Mouse (Mus musculus): ENCODE data around the gene Wnt11.

The Wnt11 gene

GRCm38 (mm10) chr7:98834711-98835321 is at the start of gene Wnt11:
Gene Wnt11, plus strand, starts transcription at chr7:98835112.
- no peak for DNase-seq (ENCODE audit: low spot score)

GRCm38 (mm10) chr7:98786792-98787612 is 47.9 kb upstream of the Wnt11 start:
- no peak for DNase-seq (ENCODE audit: low spot score)

DNA sequence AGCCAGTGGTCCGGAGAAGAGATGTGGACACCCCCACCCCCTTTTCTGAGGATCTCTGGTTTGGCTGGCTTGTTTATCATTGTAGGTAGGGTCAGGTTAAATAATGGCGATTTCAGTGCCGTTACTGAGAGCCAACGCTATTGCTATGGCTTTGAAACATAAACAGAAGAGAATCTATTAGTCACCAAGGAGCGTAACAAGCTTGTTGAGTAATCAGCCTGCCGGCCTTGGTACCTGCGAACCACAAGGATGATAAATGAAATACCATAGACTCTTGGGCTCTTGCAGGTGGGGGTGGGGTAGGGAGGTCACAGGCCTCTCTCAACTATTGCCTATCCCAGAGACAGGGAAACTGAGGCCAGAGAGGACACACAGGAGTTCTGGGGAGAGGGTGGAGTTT is 46.2 kb upstream of the Wnt11 start:
- DNase-seq (ENCODE audit: low spot score), result no peak

- DNase-seq (ENCODE audit: low spot score), result no peak
Measured at GRCm38 (mm10) chr7:98789121-98789520, 45.8 kb upstream of the Wnt11 start.

- DNase-seq (ENCODE audit: low spot score), result no peak
Measured at GRCm38 (mm10) chr7:98791864-98792263, 43.0 kb upstream of the Wnt11 start.

DNA sequence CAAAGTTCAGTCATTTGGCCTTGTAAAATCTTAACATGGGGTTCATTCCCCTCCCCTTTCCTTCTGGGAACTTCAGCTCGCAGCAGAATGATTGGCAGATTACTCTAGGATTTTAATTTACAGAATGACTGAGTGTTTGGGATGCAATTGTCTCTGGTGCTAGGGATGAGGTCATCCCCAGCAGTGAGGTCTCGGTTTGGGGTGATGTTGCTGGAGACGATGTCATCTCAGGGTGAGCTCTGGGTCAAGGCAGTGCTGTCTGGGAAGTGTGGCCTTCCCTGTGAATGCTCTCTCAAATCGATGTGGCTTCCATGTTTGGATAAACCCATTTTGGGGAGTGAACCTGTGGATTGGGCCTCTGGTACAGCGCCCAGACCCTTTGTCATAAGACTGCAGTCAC is 41.1 kb upstream of the Wnt11 start:
- no peak for DNase-seq (ENCODE audit: low spot score)

- DNase-seq (ENCODE audit: low spot score), result no peak
Measured at GRCm38 (mm10) chr7:98794444-98794843, 40.5 kb upstream of the Wnt11 start.

DNA sequence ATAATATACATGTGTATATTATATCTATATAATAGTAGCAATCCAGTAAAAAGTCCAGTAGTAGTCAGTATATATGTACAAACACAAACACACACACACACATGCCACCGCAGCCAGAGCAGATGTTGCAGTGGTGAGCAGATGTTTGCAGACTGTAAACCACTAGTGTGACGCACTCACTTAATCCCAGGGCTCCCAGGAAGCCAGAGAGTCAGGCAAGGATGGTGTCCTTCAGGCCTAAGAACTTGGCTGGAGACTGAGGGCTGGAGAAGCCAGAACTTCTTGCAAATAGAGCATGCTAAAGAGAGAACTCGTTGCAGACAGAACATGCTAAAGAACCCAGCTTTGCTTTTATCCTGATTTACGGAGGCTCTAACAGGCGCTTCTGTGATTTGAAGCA is 39.3 kb upstream of the Wnt11 start:
- DNase-seq (ENCODE audit: low spot score), result no peak

DNA sequence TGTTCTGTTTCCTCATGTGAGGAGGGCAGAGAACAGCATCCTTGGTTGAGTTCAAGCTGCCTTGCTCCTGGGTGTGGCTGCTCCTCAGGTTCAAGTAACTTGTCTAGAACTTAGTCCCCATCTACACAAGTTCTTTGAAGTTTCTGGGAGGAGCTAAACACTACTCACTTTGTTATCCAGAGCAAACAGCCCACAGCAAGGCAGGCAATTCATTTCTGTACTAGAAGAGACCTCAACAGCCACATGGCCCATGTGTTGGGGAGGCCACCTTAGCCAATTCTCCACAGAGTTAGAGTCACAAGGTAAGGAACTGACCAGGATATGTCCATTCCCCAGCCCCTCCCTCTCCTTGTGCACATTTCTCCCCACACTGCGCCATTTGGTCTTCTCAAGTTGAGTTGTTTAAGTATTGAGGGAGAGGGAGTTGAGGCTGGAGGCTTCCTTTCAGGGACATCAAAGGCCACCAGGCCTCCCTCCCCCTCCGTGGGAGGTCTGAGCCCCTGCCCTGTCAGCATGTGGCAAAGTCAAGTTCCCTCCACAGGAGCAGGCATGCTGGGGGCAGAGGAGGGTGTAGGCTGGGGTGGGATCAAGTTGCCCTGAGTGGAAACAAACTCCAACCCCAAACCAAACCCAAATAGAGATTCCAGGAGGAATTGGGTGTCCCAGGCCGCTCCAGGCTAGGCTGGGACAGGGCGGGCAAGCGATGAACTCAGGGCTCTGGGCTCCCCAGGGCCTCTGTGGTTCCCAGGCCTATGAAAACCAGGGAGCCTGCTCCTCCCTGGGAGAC is 37.4 kb upstream of the Wnt11 start:
- no peak for DNase-seq (ENCODE audit: low spot score)

DNA sequence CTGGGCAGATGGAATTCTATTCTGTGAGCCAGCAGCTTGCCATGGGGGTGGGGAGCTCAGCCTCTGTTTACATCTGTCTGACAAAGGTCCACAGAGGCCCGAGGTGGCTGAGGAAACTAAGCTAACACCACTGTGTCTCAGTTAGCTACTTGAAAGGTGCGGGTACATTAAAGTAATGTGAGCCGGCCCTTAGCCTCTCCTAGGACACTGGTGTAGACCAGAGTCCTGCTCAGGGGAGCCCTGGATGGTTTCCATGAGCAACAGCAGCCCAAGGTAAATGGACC is 36.8 kb upstream of the Wnt11 start:
- no peak for DNase-seq (ENCODE audit: low spot score)

DNA sequence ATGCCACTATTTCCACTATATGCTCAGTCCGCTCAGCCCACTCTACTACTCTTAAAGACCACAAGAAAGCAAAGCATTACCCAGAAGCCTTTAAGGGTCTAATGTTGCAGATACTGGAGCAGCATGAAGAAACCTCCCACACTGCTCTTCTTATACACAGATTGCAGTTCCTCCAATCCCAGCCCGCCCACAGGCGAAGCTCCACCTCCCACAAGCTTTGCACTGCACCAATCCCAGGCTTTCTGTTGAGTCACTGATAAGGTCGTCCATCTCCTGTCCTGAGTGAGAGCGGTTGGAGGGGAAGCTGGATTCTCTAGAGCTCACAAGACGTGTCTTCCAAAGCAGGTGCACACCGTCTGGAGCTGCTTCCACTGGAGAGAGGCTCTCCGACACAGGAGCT is 34.5 kb upstream of the Wnt11 start:
- DNase-seq (ENCODE audit: low spot score), result no peak

DNA sequence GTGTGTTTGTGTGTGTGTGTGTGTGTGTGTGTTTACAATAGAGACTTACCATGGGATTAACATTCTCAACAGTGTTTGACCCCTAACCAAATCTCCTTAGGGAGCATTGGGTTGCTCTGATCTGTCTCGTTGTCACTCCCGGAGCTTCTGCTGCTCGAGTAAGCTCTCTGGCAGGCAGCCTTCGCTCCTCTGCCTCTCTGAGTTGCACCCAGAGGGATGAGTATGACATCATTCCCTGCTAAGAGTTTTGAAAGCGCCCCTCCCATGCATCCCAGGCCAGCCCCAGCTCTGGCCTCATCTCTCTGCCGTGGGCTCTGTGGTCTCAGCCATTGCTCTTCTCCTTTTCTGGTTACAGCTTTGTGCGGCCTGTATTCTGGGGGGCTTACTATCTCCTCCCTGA is 33.8 kb upstream of the Wnt11 start:
- no peak for DNase-seq (ENCODE audit: low spot score)

GRCm38 (mm10) chr7:98803181-98803580 is 31.7 kb upstream of the Wnt11 start:
- no peak for DNase-seq (ENCODE audit: low spot score)

GRCm38 (mm10) chr7:98804841-98805772 is 29.8 kb upstream of the Wnt11 start:
- DNase-seq (ENCODE audit: low spot score), result no peak

DNA sequence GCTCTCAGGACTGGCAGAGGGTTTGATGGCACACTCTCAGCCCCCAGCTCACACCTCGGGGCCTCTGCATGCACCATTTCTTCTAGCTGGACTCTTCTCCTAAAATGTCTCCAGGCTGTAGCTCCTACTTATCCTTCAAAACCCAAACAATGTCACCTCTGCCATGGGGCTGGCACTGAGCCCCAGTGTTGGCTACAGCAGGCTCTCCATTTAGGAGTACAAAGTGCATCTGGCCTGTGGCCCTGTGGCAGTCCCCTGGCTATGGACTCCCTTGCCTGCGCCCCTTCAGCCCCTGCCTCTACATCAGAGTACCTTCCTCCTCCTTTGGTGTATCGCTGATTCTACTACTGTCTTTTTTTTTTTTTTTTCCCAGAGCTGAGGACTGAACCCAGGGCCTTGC is 28.0 kb upstream of the Wnt11 start:
- no peak for DNase-seq (ENCODE audit: low spot score)

GRCm38 (mm10) chr7:98809372-98809771 is 25.5 kb upstream of the Wnt11 start:
- DNase-seq (ENCODE audit: low spot score), result no peak

- no peak for DNase-seq (ENCODE audit: low spot score)
Measured at GRCm38 (mm10) chr7:98810619-98811018, 24.3 kb upstream of the Wnt11 start.

GRCm38 (mm10) chr7:98820501-98820900 is 14.4 kb upstream of the Wnt11 start:
- DNase-seq (ENCODE audit: low spot score), result no peak

- no peak for DNase-seq (ENCODE audit: low spot score)
Measured at GRCm38 (mm10) chr7:98822881-98823280, 12.0 kb upstream of the Wnt11 start.

DNA sequence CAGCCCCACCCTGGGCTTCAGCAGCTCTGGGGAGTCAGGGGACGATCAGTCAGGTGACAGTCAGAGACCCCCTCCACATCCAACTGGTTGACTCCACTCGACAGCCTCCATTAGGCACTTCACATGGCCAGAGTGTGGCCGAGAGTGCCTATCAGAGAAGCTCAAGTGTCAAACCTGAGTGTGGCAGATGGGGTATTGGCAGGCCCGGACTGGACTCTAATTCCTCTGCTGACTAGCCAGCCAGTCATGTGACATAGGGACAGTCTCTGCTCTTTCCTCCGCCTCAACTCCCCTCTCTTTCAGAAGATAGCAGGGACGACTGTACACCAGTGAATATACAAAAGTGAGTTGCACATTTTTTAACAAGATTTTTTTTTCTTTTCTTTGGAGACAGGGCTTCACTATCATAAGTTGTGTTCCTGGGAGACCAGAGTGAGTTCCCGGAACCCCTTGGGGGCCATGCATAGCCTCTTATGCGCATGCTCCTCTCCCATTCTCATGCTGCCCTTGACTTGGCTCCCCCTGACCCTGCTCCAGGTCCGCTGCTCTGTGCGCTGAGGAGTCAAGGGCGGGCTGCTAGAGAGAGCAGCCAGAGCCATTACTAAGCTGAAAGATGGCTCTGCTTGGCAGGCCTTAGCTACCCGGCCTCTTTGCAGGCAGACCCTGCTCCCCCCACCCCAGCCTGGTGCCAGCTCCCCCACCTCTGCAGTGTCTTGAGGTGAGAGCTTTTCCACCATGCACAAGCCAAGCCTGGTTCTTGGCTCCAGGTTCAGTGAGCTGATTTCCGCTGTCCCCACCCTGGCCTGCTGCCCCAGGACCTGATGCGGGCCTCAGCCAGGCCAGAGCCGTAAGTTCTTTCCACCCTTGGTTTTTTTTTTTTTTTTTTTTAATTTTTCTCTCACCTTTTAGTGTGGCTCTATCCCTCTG is 10.8 kb upstream of the Wnt11 start:
- no peak for DNase-seq (ENCODE audit: low spot score)

- no peak for DNase-seq (ENCODE audit: low spot score)
Measured at GRCm38 (mm10) chr7:98828052-98828451, 6.9 kb upstream of the Wnt11 start.
